Mouse (Mus musculus) CH12.LX (cell line): ENCODE measurements around the gene Rbms1.

Experiments used
- CHD1 ChIP-seq: IDR thresholded peaks from 2 replicates; pipeline ENCODE4 v1.6.1; 2012; ENCODE audit warnings: low read depth, low read length, improper control_type of control experiment, inconsistent platforms
- CTCF ChIP-seq, 2 experiments: IDR thresholded peaks in 1 of 2; conservative IDR thresholded peaks in 1 of 2; 2 replicates each; pipeline ENCODE4 v1.5.1; 2011 to 2012; ENCODE audit warnings: low read depth in 2 of 2, low read length in 2 of 2, improper control_type of control experiment in 1 of 2, inconsistent platforms in 1 of 2, mild to moderate bottlenecking in 1 of 2, moderate library complexity in 1 of 2
- EP300 ChIP-seq: IDR thresholded peaks from 2 replicates; pipeline ENCODE4 v1.6.1; 2011; ENCODE audit warnings: low read length, improper control_type of control experiment
- POLR2A ChIP-seq: IDR thresholded peaks from 2 replicates; pipeline ENCODE4 v1.6.1; 2011; ENCODE audit warnings: low read depth, mild to moderate bottlenecking, improper control_type of control experiment, low read length
- SIN3A ChIP-seq: IDR thresholded peaks from 2 replicates; pipeline ENCODE4 v1.6.1; 2012; ENCODE audit warnings: low read length, improper control_type of control experiment, inconsistent platforms
- TCF12 ChIP-seq: IDR thresholded peaks from 2 replicates; pipeline ENCODE4 v1.6.1; 2014; ENCODE audit warnings: low read depth, mild to moderate bottlenecking, inconsistent platforms, low read length, improper control_type of control experiment
- ZKSCAN1 ChIP-seq: IDR thresholded peaks from 2 replicates; pipeline ENCODE4 v1.6.1; 2012; ENCODE audit warnings: low read depth, inconsistent platforms, low read length, improper control_type of control experiment, borderline replicate concordance

GRCm38 (mm10) chr2:60927906-60928775, 34.9 kb downstream of the Rbms1 start:
- no peak for TF ChIP-seq ZKSCAN1
- no peak for TF ChIP-seq POLR2A
- no peak for TF ChIP-seq SIN3A
- TF ChIP-seq TCF12, result no peak
- no peak for TF ChIP-seq EP300
- no peak for TF ChIP-seq CTCF (conservative IDR thresholded peaks at IDR 0.05 in 1 of 2, IDR thresholded peaks at IDR 0.05 in 1 of 2; ENCODE audit: low read depth in 2 of 2, low read length in 2 of 2)
- TF ChIP-seq CHD1, result no peak
